Mouse (Mus musculus) right cerebral cortex, postnatal 10 days (tissue): ENCODE measurements at regions not wholly inside any gene's neighbourhood (a gene's known extent, or its start where the extent isn't known, plus 50 kb on each side); places are given as distances from the start of the nearest gene placed in this dataset.
A peak's percentile ranks its signal among the peaks of the same experiment; 100 is the strongest.
"Not testable (repeated sequence)": the region's sequence is repeated elsewhere in the genome, so short reads cannot be mapped to it uniquely, and the experiment has no call there.

Source experiments
- DNase-seq, 2 experiments: peaks; one replicate each; pipeline ENCODE4 v3.0.0; 2021; ENCODE audit warnings: low spot score in 2 of 2

GRCm38 (mm10) chr13:7007091-7007490, 358.5 kb upstream of the Pfkp start:
- DNase-seq = no peak

GRCm38 (mm10) chr13:6998508-6999278, 350.1 kb upstream of the Pfkp start:
- peak; percentile 28 to 30 for DNase-seq

- no peak for DNase-seq
Observed at GRCm38 (mm10) chr13:6998094-6998493, 349.5 kb upstream of the Pfkp start.

GRCm38 (mm10) chr13:6992323-6992994, 343.9 kb upstream of the Pfkp start:
- DNase-seq = no peak

- no peak for DNase-seq
Observed at GRCm38 (mm10) chr13:6991714-6992113, 343.1 kb upstream of the Pfkp start.

GRCm38 (mm10) chr13:6985012-6985996, 336.7 kb upstream of the Pfkp start:
- DNase-seq = no peak

GRCm38 (mm10) chr13:6955713-6956112, 307.1 kb upstream of the Pfkp start:
- DNase-seq = no peak

- no peak for DNase-seq
Observed at GRCm38 (mm10) chr13:6924136-6924535, 275.6 kb upstream of the Pfkp start.

GRCm38 (mm10) chr13:6922357-6922721, 273.8 kb upstream of the Pfkp start:
- DNase-seq = no peak

- DNase-seq = no peak
Observed at GRCm38 (mm10) chr13:6921691-6922356, 273.2 kb upstream of the Pfkp start.

GRCm38 (mm10) chr13:6906000-6906399, 257.4 kb upstream of the Pfkp start:
- no peak for DNase-seq

GRCm38 (mm10) chr13:6901682-6902081, 253.1 kb upstream of the Pfkp start:
- DNase-seq = no peak

GRCm38 (mm10) chr13:6897666-6898065, 249.1 kb upstream of the Pfkp start:
- no peak for DNase-seq

- DNase-seq = no peak
Observed at GRCm38 (mm10) chr13:6891458-6892076, 243.0 kb upstream of the Pfkp start.

- not testable (repeated sequence) for DNase-seq
Observed at GRCm38 (mm10) chr13:6889446-6889845, 240.9 kb upstream of the Pfkp start.

- no peak for DNase-seq
Observed at GRCm38 (mm10) chr13:6888381-6888780, 239.8 kb upstream of the Pfkp start.

- DNase-seq = no peak
Observed at GRCm38 (mm10) chr13:6877018-6877901, 228.7 kb upstream of the Pfkp start.

- no peak for DNase-seq
Observed at GRCm38 (mm10) chr13:6862186-6862585, 213.6 kb upstream of the Pfkp start.

- DNase-seq = no peak
Observed at GRCm38 (mm10) chr13:6859551-6859950, 211.0 kb upstream of the Pfkp start.
